Mouse (Mus musculus): Measurements from ENCODE around the gene Snx9. TPM values are rescaled to one million over a fixed set of nuclear protein-coding genes. Genes with fewer than 3 reads are reported as not detected.

Snx9 gene
- polyA plus RNA-seq, 1 experiment from 2014 or later, result 15.9 TPM

GRCm38 (mm10) chr17:5806823-5807222 lies 34.3 kb upstream of the Snx9 start:
- no peak for DNase-seq (ENCODE audit: low spot score)

GRCm38 (mm10) chr17:5807847-5808386 lies 33.2 kb upstream of the Snx9 start:
- no peak for DNase-seq (ENCODE audit: low spot score)

GRCm38 (mm10) chr17:5813863-5814640 lies 27.1 kb upstream of the Snx9 start:
- no peak for DNase-seq (ENCODE audit: low spot score)

GRCm38 (mm10) chr17:5814641-5814920 lies 26.5 kb upstream of the Snx9 start:
- no peak for DNase-seq (ENCODE audit: low spot score)

- DNase-seq (ENCODE audit: low spot score), result no peak
These were observed 23.3 kb upstream of the Snx9 start for GRCm38 (mm10) chr17:5817871-5818270.

GRCm38 (mm10) chr17:5819105-5819504 lies 22.0 kb upstream of the Snx9 start:
- no peak for DNase-seq (ENCODE audit: low spot score)

GRCm38 (mm10) chr17:5819799-5820201 lies 21.3 kb upstream of the Snx9 start:
- no peak for DNase-seq (ENCODE audit: low spot score)

- no peak for DNase-seq (ENCODE audit: low spot score)
These were observed 18.6 kb upstream of the Snx9 start for GRCm38 (mm10) chr17:5822541-5822940.

GRCm38 (mm10) chr17:5823032-5823431 lies 18.1 kb upstream of the Snx9 start:
- no peak for DNase-seq (ENCODE audit: low spot score)

- no peak for DNase-seq (ENCODE audit: low spot score)
These were observed 13.1 kb upstream of the Snx9 start for GRCm38 (mm10) chr17:5827836-5828582.

- DNase-seq (ENCODE audit: low spot score), result no peak
These were observed 12.6 kb upstream of the Snx9 start for GRCm38 (mm10) chr17:5828583-5828836.

GRCm38 (mm10) chr17:5828944-5829343 lies 12.2 kb upstream of the Snx9 start:
- DNase-seq (ENCODE audit: low spot score), result no peak

- no peak for DNase-seq (ENCODE audit: low spot score)
These were observed 11.2 kb upstream of the Snx9 start for GRCm38 (mm10) chr17:5829930-5830329.

GRCm38 (mm10) chr17:5830382-5830781 lies 10.7 kb upstream of the Snx9 start:
- no peak for DNase-seq (ENCODE audit: low spot score)

GRCm38 (mm10) chr17:5830832-5831231 lies 10.3 kb upstream of the Snx9 start:
- no peak for DNase-seq (ENCODE audit: low spot score)

GRCm38 (mm10) chr17:5831257-5831806 lies 9.8 kb upstream of the Snx9 start:
- no peak for DNase-seq (ENCODE audit: low spot score)

GRCm38 (mm10) chr17:5834166-5834565 lies 7.0 kb upstream of the Snx9 start:
- DNase-seq (ENCODE audit: low spot score), result no peak

- no peak for DNase-seq (ENCODE audit: low spot score)
These were observed 6.3 kb upstream of the Snx9 start for GRCm38 (mm10) chr17:5834798-5835328.

- DNase-seq (ENCODE audit: low spot score), result no peak
These were observed 1.4 kb upstream of the Snx9 start for GRCm38 (mm10) chr17:5839549-5840240.

- no peak for DNase-seq (ENCODE audit: low spot score)
These were observed 490 bp upstream of the Snx9 start for GRCm38 (mm10) chr17:5840550-5841127.

- no peak for DNase-seq (ENCODE audit: low spot score)
These were observed 779 bp downstream of the Snx9 start for GRCm38 (mm10) chr17:5841943-5842273.

Data from thymus, postnatal 0 days (tissue).